Mouse (Mus musculus): Measurements from ENCODE around the gene Agtpbp1.

DNA sequence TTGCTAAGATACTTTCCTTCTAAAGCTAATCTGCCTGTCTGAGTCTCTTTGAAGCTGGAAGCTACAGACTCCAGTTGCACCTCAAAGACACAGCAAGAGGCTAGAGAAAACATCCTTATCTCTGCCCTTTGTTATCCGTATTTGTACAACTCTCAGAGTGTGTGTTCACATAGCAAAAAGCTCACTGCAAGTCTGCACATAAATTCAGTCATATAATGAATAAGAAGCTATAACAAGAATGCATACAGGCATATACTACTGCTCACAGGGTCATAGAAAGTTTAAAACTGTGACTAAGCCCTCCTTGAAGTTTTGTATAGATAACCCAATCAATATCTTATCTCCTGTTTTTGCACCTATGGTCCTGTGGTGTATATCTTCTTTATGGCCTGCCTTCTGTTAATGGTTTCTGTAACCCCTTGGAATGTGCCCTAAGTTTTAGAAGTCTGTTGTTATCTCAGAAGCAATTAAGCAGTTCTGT lies 35.7 kb downstream of the Agtpbp1 start:
- TF ChIP-seq CTCF (IDR thresholded peaks at IDR 0.05; ENCODE audit: low read depth), result no peak
- TF ChIP-seq EP300 (IDR thresholded peaks at IDR 0.05; ENCODE audit: low read depth), result no peak

Measured in heart, postnatal 0 days (tissue).